Mouse (Mus musculus): ENCODE data around the gene Isg20l2. TPM values are rescaled to one million over a fixed set of nuclear protein-coding genes. Genes with fewer than 3 reads are reported as not detected.
"Not testable (repeated sequence)": the region's sequence is repeated elsewhere in the genome, so short reads cannot be mapped to it uniquely, and the experiment has no call there.

Gene Isg20l2
- total and polyA plus RNA-seq, 3 experiments = 15.8 to 67.3 (median 54.1) TPM

DNA sequence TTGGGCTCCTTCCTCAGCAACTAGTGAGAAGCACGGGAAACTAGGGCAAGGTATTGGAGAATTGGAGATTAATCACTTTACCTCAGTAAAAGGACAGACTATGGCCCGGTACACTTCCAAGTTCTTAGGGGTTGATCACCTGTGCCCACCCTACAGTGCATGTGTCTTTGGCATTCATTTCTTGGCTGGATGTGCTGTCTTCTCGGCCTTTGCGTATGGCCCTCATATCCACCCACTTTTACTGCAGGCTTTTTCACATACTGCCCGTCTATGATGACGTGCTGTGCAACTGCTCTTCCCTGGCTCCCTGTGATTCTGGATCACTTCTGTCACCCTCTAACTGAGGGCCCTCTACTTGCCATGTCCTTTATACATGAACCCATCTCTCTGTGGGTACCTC lies 43.7 kb upstream of the Isg20l2 start:
- no peaks in the 10 kb centered on the region for H3K27me3 ChIP-seq (ENCODE audit: insufficient read depth, low read length)
- DNase-seq (ENCODE audit: low spot score) = no peak
- H3K4me1 ChIP-seq (ENCODE audit: insufficient read depth, low read depth, low read length) = peaks cover 30% of the 10 kb centered on the region
- peak overlapping the region; percentile 92 for H3K4me3 ChIP-seq (ENCODE audit: low read depth, low read length)
- peaks cover 5% of the 10 kb centered on the region for H3K9me3 ChIP-seq (replicated peaks)
- H3K36me3 ChIP-seq (replicated peaks) = peaks cover 17% of the 10 kb centered on the region
- TF ChIP-seq CTCF (IDR thresholded peaks at IDR 0.05; ENCODE audit: low read depth, low read length) (no peak), TAL1 (conservative IDR thresholded peaks at IDR 0.05; ENCODE audit: low read depth, low read length) (no peak), GATA2 (IDR thresholded peaks at IDR 0.05; ENCODE audit: borderline replicate concordance, low read depth, low read length) (no peak), POLR2AphosphoS5 (IDR thresholded peaks at IDR 0.05; ENCODE audit: insufficient replicate concordance, low read depth, low read length) (no peak), GATA1 (IDR thresholded peaks at IDR 0.05; ENCODE audit: borderline replicate concordance, low read length) (no peak)
- no peak for ATAC-seq (ENCODE audit: extremely low read depth, insufficient number of reproducible peaks, low FRiP score, poor library complexity, severe bottlenecking)

DNA sequence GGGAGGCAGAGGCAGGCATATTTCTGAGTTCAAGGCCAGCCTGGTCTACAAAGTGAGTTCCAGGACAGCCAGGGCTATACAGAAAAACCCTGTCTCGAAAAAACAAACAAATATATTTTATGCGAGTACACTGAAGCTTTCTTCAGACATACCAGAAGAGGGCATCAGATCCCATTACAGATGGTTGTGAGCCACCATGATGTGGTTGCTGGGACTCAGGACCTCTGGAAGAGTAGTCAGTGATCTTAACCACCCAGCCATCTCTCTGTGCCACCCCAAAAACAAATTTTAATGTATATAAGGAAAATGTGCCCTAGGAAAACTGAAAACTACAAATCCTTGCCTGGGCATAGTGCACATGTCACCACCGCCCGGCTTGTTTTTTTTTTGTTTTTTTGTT lies 42.7 kb upstream of the Isg20l2 start:
- ATAC-seq (ENCODE audit: extremely low read depth, insufficient number of reproducible peaks, low FRiP score, poor library complexity, severe bottlenecking); DNase-seq (ENCODE audit: low spot score): not testable (repeated sequence)

DNA sequence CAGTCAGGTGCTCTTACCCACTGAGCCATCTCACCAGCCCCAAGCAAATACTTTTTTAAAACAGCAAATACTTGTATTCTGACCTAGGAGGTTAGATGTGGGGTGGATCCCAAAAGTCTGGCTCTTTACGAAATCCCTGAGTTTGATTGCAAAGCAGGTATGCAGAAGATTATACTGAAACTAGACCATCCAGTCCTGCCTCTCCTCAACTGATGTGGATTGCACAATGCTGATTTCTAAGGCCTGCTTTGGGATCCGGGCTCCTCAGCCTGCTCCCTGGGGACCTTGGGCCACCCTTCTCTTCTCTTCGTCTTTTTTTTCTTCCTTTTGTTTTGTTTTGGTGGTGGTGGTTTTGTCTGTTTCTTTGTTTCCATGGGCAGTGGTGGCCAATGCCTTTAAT lies 38.6 kb upstream of the Isg20l2 start:
- DNase-seq (ENCODE audit: low spot score) (no peak), ATAC-seq (ENCODE audit: extremely low read depth, insufficient number of reproducible peaks, low FRiP score, poor library complexity, severe bottlenecking) (no peak)

More for the DNA sequence above, 42.7 kb upstream of the Isg20l2 start:
- not testable (repeated sequence) for H3K27me3 ChIP-seq (ENCODE audit: insufficient read depth, low read length); H3K4me3 ChIP-seq (ENCODE audit: low read depth, low read length); H3K9me3 ChIP-seq (replicated peaks)
- Histone ChIP-seq H3K36me3 (replicated peaks) (peaks cover 12% of the 10 kb centered on the region), H3K4me1 (ENCODE audit: insufficient read depth, low read depth, low read length) (peaks cover 28% of the 10 kb centered on the region)

DNA sequence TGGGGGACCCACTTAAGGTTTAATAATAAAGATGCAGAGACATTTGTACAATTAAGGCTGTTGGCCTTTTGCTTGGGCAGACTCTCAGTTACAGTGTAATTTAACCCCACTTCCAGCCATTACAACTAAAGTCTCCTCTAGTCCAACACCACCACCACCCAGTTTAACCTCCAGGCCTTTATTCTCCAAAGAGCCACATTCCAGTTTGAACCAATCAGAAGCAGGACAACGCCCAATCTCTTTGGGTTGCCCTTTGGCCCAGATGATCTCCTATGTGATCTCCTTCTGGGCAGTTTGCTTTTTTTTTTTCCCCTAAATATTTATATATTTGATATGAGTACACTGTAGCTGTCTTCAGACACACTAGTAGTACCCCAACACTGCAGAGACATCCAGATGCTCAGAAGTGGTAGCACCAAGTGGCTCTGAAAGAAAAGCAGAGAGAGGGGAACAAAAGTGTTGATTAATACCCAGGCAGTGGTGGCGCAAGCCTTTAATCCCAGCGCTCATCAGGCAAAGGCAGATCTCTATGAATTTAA lies 36.7 kb upstream of the Isg20l2 start:
- Histone ChIP-seq H3K36me3 (replicated peaks) (no peaks in the 10 kb centered on the region), H3K4me1 (ENCODE audit: insufficient read depth, low read depth, low read length) (peaks cover 17% of the 10 kb centered on the region), H3K4me3 (ENCODE audit: low read depth, low read length) (no peak overlapping the region), H3K27me3 (ENCODE audit: insufficient read depth, low read length) (no peaks in the 10 kb centered on the region), H3K9me3 (replicated peaks) (peaks cover under 1% of the 10 kb centered on the region; the same call in 1 of the 2 replicates)
- ATAC-seq (ENCODE audit: extremely low read depth, insufficient number of reproducible peaks, low FRiP score, poor library complexity, severe bottlenecking) (no peak), DNase-seq (ENCODE audit: low spot score) (no peak)
- TF ChIP-seq TAL1 (conservative IDR thresholded peaks at IDR 0.05; ENCODE audit: low read depth, low read length) (no peak), POLR2AphosphoS5 (IDR thresholded peaks at IDR 0.05; ENCODE audit: insufficient replicate concordance, low read depth, low read length) (no peak), GATA2 (IDR thresholded peaks at IDR 0.05; ENCODE audit: borderline replicate concordance, low read depth, low read length) (no peak), GATA1 (IDR thresholded peaks at IDR 0.05; ENCODE audit: borderline replicate concordance, low read length) (no peak), CTCF (IDR thresholded peaks at IDR 0.05; ENCODE audit: low read depth, low read length) (no peak)

More for the DNA sequence above, 38.6 kb upstream of the Isg20l2 start:
- TF ChIP-seq GATA1 (IDR thresholded peaks at IDR 0.05; ENCODE audit: borderline replicate concordance, low read length) = no peak
- TF ChIP-seq POLR2AphosphoS5 (IDR thresholded peaks at IDR 0.05; ENCODE audit: insufficient replicate concordance, low read depth, low read length) = no peak
- no peak for TF ChIP-seq TAL1 (conservative IDR thresholded peaks at IDR 0.05; ENCODE audit: low read depth, low read length)
- no peak for TF ChIP-seq CTCF (IDR thresholded peaks at IDR 0.05; ENCODE audit: low read depth, low read length)
- no peak for TF ChIP-seq GATA2 (IDR thresholded peaks at IDR 0.05; ENCODE audit: borderline replicate concordance, low read depth, low read length)
- H3K4me1 ChIP-seq (ENCODE audit: insufficient read depth, low read depth, low read length) = peaks cover 21% of the 10 kb centered on the region
- H3K36me3 ChIP-seq (replicated peaks) = no peaks in the 10 kb centered on the region
- no peak overlapping the region for H3K4me3 ChIP-seq (ENCODE audit: low read depth, low read length)
- H3K27me3 ChIP-seq (ENCODE audit: insufficient read depth, low read length) = no peaks in the 10 kb centered on the region
- peaks cover 5% of the 10 kb centered on the region for H3K9me3 ChIP-seq (replicated peaks)

DNA sequence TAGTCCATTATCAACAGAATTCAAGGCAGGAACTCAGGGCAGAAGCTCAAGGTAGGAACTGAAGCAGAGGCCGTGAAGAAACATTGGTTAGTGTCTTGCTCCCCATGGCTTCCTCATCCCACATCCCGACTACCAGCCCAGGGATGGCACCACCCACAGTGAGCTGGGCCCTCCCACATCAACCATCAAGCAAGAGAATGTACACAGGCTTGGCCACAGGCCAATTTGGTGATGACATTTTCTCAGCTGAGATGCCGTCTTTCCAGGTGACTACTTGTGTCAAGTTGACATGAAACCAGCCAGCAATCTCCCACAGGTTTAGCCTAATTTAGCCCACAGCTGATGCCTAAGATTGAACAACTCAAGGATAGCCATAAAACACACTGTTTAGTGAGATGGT lies 30.8 kb upstream of the Isg20l2 start:
- Histone ChIP-seq H3K27me3 (ENCODE audit: insufficient read depth, low read length) (no peaks in the 10 kb centered on the region), H3K4me3 (ENCODE audit: low read depth, low read length) (no peak overlapping the region), H3K36me3 (replicated peaks) (peaks cover 3% of the 10 kb centered on the region), H3K4me1 (ENCODE audit: insufficient read depth, low read depth, low read length) (peaks cover 40% of the 10 kb centered on the region), H3K9me3 (replicated peaks) (no peaks in the 10 kb centered on the region)
- no peak for TF ChIP-seq GATA2 (IDR thresholded peaks at IDR 0.05; ENCODE audit: borderline replicate concordance, low read depth, low read length)
- TF ChIP-seq TAL1 (conservative IDR thresholded peaks at IDR 0.05; ENCODE audit: low read depth, low read length) = no peak
- no peak for TF ChIP-seq POLR2AphosphoS5 (IDR thresholded peaks at IDR 0.05; ENCODE audit: insufficient replicate concordance, low read depth, low read length)
- no peak for TF ChIP-seq CTCF (IDR thresholded peaks at IDR 0.05; ENCODE audit: low read depth, low read length)
- TF ChIP-seq GATA1 (IDR thresholded peaks at IDR 0.05; ENCODE audit: borderline replicate concordance, low read length) = no peak
- no peak for DNase-seq (ENCODE audit: low spot score)
- no peak for ATAC-seq (ENCODE audit: extremely low read depth, insufficient number of reproducible peaks, low FRiP score, poor library complexity, severe bottlenecking)

DNA sequence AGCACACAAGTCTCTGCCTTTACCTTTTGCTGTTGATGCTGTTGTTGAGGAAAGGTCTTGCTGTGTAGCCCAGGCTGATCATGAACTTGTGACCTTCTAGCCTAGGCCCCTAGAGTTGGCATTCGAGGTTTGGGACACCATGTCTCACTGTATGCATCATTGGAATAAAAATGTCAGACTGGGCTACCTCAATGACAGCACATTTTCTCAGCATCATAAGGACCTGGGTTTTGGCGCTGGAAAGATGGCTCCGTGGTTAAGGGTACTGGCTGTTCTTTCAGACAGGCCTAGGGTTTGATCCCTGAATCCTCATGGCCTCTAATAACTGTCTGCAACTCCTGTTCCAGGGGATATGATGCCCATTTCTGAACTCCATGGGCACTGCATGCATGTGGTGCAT lies 30.3 kb upstream of the Isg20l2 start:
- Histone ChIP-seq H3K36me3 (replicated peaks) (peaks cover 3% of the 10 kb centered on the region), H3K27me3 (ENCODE audit: insufficient read depth, low read length) (no peaks in the 10 kb centered on the region), H3K4me3 (ENCODE audit: low read depth, low read length) (no peak overlapping the region), H3K9me3 (replicated peaks) (no peaks in the 10 kb centered on the region), H3K4me1 (ENCODE audit: insufficient read depth, low read depth, low read length) (peaks cover 43% of the 10 kb centered on the region)
- DNase-seq (ENCODE audit: low spot score) (no peak), ATAC-seq (ENCODE audit: extremely low read depth, insufficient number of reproducible peaks, low FRiP score, poor library complexity, severe bottlenecking) (no peak)
- TF ChIP-seq GATA2 (IDR thresholded peaks at IDR 0.05; ENCODE audit: borderline replicate concordance, low read depth, low read length) (no peak), POLR2AphosphoS5 (IDR thresholded peaks at IDR 0.05; ENCODE audit: insufficient replicate concordance, low read depth, low read length) (no peak), GATA1 (IDR thresholded peaks at IDR 0.05; ENCODE audit: borderline replicate concordance, low read length) (no peak), CTCF (IDR thresholded peaks at IDR 0.05; ENCODE audit: low read depth, low read length) (no peak), TAL1 (conservative IDR thresholded peaks at IDR 0.05; ENCODE audit: low read depth, low read length) (no peak)

Data from G1E (cell line).